Mouse (Mus musculus) kidney, adult 2 months (tissue): Measurements from ENCODE around the gene Acly.

Experiments
- CTCF ChIP-seq: fragments of 200-500 bp; conservative IDR thresholded peaks from 2 replicates; pipeline ENCODE4 v1.5.1; 2011; ENCODE audit warnings: low read depth, mild to moderate bottlenecking, control low read depth, low read length, moderate library complexity, mixed read lengths; ENCODE audit not compliant: insufficient read depth, insufficient read length
- POLR2A ChIP-seq: fragments of 200-500 bp; IDR thresholded peaks from one replicate; pipeline ENCODE4 v1.6.1; 2011; ENCODE audit warnings: low read depth, low read length, control low read depth

DNA sequence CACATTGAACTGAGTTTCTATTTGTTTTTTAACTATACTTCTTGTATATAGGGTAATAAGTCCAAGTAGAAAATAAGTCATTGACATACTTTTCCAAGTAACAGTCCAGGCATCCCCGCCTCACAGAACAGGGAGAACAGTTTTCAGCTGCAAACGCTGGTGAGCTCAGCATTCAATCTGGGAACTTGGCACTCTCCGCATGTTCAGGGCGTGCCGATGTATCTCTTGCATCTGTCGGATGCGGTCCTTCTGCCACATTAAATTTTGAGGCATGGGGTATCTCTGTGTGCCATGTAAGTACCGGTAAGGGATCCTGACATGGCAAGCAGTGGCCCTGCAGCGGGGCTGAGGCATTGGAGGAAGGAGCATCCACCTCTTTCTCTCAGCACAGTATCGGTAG lies 65.1 kb downstream of the Acly start:
- TF ChIP-seq CTCF (no peak), POLR2A (no peak)
